Mouse (Mus musculus) gastrocnemius, postnatal 4 days (tissue): Measurements from ENCODE around the gene Tgfb2. TPM values are rescaled to one million over a fixed set of nuclear protein-coding genes. Genes with fewer than 3 reads are reported as not detected.

Source experiments
- DNase-seq, 2 experiments: peaks; one replicate each; pipeline ENCODE4 v3.0.0; 2021 to 2022; ENCODE audit warnings: low spot score in 2 of 2, mixed read lengths in 2 of 2
- total RNA-seq, 2 experiments: library from RNA; stranded (reverse); gene quantifications; 2 replicates each; pipeline ENCODE4 v1.2.3; 2021

The Tgfb2 gene
- total RNA-seq, 2 experiments from 2014 or later, result 37.3 to 39.4 TPM

DNA sequence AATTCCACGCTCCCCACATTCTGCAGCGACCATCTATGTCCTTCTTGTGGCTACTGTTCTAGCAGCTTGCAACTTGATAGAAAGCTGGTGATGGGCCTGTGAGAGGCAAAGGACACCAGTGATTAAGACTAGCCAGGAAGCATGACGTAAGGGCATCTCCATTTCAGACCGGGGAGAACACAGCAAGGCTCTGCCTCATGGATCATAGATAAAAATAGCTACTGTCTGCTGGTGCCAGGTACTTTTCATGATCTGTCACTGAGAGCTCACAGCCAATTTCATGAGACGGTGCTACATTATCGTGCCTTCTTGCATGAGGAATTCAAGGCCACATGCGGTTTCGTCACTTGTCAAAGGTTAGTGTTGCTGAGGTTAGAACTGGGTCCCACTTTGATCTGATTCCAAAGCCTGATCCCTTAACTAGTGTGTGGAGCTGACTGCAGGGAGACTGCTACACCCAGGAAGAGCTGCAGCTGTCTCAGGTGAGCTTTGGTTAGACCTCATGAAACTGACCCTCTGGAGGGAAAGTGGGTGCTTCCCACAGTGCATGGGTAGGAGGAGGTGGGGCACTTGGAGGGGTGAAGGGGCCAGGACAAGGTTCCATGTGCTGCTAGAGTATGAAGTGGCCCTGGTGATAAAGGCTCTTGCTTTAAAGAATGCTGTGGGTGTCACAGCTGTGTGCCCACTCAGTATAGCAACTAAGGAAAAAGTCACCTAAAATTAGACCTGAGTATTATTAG is 118.6 kb downstream of the Tgfb2 start:
- DNase-seq, result no peak

DNA sequence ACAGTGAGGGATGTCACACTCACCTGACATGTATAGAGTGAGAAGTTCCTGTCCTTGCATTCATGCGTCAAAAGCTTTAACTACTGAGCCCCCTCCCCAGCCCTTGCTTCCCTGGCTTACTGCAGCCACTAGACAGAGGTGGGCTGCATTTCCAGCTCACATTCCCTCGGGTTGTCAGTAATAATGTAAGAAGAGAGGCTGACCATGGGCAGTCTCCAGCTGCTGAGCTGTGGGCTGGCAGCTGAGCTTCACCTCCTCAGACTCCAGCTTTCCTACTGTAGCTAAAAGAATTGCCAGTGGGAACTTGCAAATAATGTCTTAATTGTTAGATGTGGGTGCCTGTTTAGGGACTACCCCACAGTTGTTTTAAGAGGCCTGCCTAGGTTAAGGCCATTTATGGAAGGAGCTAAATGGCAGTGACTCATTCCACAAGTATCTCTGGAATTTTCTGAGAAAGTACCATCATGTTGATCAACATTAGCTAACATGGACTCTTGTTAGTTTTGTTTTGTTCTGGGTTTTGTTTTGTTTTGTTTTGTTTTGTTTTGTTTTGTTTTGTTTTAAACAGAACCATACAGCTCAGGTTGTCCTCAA is 120.1 kb downstream of the Tgfb2 start:
- no peak for DNase-seq

DNA sequence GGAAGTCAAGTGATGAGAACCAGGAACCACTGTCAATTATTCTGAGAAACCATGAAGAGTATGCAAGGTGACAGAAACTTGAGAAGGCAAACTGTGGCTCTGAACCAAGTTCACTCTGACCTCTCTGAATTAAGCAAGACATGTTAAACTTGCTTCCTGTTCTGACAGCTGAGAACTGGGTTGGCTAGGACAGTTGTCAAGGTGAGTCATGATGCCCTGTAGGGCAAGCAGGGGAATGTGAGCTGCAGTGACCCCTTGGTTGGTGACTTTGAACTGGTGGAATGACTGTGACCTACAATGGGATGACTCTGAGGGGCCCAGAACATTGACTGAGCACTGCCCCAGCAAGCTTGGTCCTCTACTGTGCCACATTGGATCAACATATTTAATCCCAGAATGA is 121.9 kb downstream of the Tgfb2 start:
- no peak for DNase-seq

DNA sequence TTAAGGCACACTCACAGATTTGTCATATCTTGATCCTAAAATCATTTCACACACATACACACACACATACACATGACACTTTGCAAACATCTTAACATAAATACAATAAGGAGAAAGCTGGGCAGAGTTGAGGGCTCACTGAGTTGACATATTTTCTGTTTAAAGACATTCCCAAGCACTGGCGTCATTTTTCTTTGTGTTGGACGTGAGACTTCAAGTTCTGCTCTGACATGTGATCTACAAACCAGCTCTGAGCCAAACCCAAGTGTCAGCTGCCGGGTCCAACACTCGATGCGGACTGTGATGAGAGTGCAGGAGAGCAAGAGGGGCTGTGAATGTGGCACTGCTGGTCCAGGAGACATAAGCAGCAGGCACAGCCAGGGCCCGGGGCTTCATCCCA is 123.7 kb downstream of the Tgfb2 start:
- DNase-seq, result no peak

DNA sequence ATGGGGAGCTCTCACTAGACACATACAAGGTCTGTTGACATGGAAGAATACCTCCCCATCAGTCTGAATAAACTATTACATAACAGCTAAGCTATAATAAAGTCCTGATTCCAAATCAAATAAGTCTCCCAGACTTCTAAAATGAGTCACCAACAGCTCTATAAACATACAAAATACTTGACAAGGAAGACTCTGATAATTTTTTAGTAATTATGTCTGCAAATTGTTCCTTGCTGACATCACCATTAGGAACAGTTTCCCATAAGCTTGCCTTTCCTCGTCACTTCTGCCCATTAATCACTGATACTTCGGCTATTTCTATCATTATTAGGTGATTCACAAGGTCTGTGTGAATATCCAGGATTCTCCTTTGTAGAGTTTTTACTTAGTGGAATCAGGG is 124.1 kb downstream of the Tgfb2 start:
- no peak for DNase-seq

DNA sequence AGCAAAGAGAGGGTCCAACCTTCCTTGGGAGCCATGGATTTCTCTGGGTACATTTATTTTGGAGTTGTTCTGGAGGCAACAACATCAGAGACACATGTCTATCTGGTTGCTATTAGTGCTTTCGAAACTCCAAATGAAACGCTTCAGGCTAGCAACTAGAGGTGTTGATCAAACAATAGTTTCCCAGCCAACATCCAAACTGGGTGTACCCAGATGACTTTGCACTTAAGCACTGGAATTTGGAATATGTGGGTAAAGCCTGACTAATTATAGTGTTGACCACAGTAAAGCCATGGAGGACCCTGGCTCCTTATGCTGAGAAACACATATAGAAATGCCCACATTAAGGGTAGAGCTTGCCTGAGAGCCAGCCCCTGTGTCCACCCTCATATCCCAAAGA is 124.7 kb downstream of the Tgfb2 start:
- no peak for DNase-seq

DNA sequence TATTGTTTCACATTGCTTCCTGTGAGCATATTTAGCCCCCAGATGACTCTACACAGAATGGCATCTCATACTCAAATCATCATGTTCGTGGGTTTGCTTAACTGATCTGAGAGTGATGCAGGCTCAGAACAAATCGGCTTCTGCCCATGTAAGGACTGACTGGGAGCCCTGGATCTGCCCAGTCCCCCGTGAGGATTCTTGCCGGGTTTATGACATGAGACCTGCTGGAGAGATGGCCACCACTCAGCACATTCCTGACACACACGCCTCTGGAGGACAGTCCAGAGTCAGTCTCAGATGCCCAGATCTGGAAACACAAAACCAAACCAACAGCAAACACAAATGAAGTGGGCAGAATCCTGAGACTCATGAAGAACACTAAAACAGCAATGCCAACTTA is 128.5 kb downstream of the Tgfb2 start:
- DNase-seq, result no peak

DNA sequence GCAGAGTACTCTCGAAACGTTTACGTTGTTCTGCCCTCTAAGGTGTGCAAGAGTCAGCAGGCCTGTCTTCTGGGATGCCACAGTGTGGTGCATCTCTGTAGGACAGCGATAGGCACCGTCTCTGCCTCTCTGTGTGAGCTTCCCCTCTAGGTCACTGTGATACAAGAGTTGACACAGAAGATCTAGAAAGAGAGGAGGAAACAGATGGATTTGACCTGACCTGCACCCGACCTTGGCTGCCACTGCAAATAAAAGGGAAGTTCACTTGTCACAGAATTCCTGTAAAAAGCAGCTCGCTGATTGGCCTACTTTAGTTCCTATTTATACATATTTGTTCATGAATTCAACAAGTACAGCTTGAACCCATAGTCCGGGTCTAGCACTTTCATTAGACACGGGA is 130.2 kb downstream of the Tgfb2 start:
- no peak for DNase-seq

DNA sequence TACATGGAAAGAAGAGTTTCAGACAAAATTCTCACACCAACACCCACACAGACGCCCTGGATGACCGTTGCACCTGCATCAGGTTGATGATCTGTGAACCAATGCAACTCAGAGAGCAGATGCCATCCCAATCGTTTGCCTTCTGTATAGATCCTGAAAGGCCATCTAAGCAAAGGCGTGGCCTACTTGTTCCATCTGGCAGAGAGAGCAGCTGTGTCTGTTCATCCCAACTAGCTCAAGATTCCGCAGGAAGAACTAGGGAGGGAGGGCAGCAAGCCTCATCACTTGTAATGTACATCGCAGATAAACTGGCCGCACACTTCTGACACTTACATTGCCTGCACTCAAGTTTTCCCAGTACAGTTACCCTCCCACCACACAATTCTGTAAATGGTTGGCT is 130.7 kb downstream of the Tgfb2 start:
- no peak for DNase-seq

Other genes starting within 250 kb of the Tgfb2 start
- 10 to 100 TPM; 24.0 to 25.0 TPM for gene Rrp15, start 43.4 kb upstream of the Tgfb2 start, total RNA-seq